Mouse (Mus musculus): ENCODE measurements around the gene Smyd1. TPM values are rescaled to one million over a fixed set of nuclear protein-coding genes. Genes with fewer than 3 reads are reported as not detected.
"Not testable (repeated sequence)": the region's sequence is repeated elsewhere in the genome, so short reads cannot be mapped to it uniquely, and the experiment has no call there.

Gene Smyd1
- total RNA-seq (2021) (under 1 TPM in 1 of 2 experiments, not detected in 1; 0.41 TPM), polyA plus RNA-seq (2012; rRNA removed) (0.09 TPM in 2 replicates)
- long read RNA-seq: 0 reads

DNA sequence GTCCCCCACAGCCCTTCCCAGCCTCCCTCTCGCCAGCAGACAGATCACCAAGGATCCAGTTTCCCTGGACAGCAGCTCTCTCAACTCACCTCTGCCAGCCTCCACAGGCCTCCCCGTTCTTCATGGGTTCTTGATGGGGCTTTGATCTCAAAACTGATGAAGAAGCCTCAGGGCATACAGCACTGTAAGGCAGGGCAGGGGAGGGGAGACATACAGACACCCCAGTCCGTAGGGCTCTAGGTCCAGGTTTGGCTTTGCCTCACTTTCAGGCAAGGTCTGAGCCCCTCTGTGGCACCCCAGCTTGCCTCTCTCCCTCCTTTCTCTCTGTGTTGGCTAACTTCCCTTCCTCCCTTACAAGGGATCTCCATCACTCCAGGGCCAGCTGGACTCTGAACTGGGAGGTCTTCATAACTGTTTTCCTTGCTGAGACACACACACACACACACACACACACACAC is at the start of gene Smyd1:
TSS of gene Smyd1 (minus strand) at position 408 of the 458 bp plus-strand sequence.
- DNase-seq: no peak

DNA sequence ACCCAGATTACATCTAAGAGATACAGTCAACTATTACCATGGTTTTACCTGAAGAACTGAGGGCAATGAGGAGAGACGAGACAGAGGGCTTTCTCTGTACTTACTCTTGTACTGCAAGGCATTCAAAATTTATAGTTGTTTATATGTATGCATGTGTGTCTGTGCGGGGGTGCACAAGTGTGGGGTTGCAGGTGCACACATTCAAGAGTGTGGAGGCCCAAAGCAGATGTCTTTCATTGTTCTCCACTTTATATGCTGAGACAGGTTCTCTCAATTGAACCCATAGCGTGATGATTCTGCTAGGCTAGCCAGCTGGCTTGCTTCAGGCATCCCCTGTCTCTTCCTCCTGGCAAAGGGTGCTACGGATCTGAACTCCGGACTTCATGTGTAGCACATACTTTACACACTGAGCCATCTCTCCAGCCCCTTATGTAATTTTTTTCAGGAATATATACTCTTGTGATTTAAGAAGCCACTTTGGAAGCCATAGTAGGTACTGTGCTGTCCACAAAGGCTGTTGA is 49.1 kb upstream of the Smyd1 start:
- no peak for DNase-seq

DNA sequence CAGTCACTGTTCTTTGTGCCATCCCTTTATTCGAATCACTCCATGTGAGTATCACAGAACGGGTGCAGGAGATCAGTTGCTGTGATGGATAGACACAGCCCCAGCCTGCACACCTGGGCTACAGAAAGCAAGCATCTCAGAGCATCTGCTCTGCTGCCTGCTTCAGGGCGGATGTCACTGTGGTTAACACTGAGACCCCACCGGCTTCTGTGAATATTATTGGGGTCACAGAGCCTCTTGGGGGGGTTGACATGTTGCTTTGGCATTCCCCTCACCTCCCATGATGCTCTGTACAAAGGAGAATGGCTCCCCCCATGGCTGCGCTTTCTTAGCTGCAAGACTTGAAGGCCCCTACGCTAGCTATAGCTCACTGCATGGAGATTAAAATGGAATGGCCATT is 47.4 kb upstream of the Smyd1 start:
- DNase-seq: no peak

DNA sequence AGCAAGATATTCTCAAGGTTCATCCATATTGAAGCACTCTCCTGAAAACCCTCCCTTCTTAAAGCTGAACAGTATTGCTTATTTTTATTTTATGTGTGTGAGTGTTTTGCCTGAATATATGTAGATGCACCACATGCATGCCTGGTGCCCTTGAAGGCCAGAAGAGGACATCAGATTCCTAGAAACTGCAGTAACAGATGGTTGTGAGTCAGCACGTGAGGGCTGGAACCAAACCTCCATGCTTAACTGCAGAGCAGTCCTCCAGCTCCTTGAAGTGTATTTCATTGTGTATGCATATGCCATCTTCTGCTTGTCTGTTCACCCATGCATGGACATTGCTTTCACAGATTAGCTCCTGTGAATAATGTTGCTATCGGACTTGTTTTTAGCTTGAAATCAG is 42.0 kb upstream of the Smyd1 start:
- DNase-seq: no peak

DNA sequence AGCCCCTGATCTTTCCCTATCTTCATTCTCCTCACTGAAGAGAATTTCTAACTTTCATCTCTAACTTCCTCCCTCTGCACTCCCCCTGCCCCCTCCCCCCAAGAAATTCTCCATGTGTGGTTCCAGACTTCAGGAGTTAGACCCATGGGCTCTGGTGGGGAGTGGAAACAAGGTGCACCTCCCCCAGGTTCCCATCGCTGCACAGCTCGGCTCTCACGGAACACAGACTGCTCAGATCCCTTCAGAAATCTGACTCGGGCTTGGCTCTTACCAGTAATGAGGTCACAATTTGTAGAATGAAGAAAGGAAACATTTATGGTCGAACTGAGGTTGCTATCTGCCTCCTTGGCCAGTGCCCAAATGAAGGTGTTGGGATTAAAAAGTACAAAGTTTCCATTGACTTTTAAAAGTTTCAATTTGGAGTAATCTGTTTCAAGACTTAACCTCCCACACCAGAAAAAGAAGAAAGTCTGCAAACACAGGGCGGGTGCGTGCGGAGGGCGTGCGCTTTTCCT is 39.2 kb upstream of the Smyd1 start:
- DNase-seq: no peak

DNA sequence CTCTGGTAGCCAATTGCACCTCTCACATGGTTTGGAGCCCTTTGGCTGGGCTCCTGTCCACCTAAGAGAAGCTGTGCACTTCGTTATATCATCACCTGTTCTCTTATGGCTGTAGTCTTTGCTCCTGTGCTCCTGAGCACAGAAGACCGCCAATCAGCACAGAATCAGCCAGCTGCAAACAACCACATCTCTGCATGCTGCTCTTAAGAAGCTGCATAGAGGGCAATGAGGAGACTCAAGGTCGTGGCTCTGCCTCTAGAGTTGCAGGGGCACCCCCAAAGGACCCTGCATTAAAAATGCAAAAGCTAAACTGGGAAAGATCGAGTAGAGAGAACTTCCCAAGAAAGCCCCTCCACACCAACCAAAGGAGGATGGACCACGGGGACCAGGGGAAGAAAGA is 38.7 kb upstream of the Smyd1 start:
- DNase-seq: no peak

DNA sequence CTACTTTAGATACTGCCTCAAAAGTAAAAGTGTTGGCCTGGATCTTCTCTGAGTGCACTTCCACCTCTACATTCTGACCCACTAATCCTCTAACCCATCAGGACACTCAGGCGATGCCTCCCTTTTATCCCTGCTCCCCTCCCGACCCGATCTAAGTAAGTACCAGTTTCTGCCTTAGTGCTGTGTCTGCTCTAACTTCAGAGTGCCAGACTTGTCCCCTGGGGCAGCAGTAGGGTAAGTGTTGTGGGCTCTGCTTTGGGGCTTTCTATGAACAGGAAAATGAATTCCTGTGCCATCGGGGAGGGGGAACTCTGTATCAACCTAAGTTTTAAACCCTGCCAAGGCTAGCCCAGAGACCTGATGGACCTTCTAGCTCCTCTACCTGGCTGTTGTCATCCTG is 38.2 kb upstream of the Smyd1 start:
- DNase-seq: no peak

DNA sequence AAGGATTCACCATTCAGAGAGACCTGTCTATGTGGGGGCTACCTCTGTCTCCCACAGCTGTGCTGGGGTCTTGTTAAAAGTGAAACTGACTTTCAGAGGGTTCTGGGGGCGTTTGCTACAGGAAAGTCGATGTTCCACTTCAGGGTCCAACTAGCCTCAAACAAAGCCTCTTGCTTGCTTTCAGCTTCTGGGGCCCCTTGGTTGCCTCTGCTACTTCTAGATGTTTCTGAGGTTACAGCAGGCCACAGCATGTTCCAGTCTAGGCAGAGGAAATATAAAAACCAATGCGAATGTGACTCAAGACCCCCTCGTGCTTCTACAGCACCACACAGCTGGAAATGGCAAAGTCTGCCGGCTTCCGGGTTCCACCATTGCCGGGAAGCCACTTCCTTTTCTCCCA is 35.5 kb upstream of the Smyd1 start:
- no peak for DNase-seq

DNA sequence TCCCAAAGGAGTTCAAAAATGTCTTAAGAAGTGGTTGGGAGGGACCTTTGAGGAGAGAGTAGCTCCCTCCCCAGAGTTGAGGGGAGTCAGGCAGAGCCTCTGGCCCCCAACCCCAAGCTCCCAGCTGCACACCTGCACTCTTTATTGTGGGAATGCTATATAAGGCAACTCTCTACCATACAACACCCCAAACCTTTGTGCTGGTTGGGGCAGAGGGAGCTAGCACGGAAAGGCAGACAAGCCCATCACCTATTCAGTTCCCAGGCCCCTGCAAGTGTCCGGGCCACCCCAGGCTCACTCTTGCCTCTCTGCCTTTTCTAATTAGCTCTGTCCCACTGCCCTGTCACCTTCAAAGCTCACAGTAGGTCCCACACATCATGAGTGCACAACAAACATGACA is 31.7 kb upstream of the Smyd1 start:
- DNase-seq: no peak

DNA sequence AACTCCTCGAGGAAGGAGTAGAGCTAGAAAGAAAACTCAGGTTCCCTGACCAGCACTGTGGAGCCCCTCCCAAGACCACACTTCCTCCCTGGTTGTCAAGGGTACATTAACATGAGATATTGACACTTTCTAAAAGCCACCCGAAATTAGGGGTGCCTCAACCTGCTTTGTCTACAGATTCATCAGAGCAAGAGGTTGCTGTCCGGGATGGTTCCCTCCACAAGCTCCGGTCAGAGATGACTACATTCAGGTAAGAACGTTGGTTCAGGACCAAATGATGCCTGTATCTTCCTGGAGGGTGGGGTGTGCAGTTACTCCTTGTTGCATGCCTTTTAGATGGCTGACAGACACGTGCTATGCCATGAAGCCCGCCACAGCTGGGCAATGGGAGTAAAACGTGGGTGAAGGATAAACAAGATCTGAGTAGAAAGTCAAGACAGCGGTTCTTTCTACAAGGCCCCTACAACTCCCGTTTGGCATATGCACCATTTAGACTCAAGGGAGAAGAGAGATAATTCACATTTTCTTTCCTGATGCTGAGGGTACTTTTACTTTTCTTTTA is 30.9 kb upstream of the Smyd1 start:
- DNase-seq: no peak

DNA sequence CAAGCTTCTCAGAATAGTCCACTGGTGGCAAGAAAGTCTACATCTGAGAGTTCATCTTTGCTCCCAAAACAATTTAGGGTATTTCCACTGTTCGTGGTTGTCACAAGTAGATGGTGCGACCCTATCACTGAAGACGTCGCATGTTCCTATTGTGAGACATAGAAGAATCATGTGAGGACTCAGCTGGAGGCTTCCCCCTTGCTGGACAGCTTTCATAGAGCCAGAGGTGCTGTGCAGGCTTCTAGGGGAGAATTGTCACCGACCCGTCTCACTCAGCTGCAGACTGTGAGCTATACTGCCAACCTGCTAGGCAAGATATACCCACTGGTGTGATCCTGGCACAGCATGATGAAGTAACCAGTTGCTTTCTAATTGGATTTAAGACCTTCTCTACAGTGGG is 30.2 kb upstream of the Smyd1 start:
- DNase-seq: no peak

DNA sequence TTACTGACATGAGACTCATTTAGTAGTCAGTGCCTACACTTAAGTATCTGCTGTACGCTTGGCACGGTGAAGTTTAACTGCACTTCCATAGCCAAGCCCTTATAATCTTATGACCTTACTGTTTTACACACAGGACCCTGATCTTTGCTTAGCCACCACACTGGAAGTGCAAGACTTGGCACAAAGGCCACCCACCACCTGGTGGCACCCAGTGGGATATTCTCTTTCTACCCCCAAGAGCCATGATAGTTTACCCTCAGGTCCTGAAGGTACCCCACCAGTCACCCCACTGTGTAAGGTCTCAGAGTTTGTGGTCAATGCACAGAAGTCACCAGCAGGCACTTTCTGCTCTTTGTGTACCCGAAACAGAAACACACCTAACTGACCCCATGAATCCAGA is 29.2 kb upstream of the Smyd1 start:
- no peak for DNase-seq

DNA sequence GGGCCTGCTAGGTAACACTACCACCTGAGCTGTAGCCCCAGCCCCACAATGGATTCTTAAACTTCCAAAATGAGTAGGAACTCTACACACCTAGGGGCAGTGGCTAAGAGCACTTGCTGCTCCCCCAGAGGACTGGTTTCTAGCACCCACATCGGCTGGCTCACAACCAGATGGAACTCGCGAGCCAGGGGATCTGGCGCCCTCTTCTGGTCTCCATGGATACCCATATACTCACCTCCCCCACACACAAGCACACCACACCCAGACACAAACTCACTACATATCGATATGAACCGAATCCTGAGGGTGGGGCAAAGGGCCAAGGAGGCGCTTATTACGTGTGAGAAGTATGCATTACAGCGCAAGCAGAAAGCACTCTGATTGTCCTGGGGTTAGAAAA is 26.0 kb upstream of the Smyd1 start:
- DNase-seq: no peak

DNA sequence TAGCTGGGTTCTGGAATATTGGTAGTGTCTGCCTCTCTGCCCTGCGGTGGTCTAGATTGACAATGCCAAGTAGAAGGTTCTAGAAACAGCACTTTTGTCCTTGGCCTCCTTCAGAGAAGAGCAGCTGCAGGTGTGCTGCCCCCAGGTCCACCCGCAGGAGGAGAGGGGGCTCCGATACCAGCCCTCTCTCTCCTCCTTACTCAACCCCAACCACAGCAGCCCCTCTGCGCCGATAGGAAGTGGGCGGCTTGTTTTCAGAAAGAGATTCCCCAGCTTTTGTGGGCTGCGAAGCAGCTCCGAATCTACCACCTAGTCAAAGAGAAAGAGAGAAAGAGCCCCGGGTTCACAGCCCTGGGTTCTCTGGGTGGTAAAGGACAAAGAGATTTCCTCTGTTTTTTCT is 19.1 kb upstream of the Smyd1 start:
- DNase-seq: no peak

DNA sequence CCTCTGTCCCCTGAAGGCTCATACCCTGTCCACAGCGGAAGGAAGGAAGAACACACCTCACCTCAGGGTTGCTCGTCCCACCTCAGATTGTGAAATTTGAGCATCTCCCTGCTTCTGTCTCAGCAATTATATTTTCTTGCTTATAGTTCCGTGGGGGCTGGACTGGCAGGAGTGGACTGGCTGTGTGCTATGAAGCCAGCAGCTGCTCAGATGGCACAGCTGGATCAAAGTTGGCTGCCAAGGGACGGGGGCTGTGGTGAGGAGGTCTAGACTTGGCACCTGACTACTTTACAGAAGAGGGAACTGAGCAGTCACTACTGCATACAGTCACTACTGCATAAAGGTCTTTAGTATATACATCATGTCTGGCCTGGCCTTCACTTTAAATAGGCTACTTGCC is 17.3 kb upstream of the Smyd1 start:
- DNase-seq: no peak

DNA sequence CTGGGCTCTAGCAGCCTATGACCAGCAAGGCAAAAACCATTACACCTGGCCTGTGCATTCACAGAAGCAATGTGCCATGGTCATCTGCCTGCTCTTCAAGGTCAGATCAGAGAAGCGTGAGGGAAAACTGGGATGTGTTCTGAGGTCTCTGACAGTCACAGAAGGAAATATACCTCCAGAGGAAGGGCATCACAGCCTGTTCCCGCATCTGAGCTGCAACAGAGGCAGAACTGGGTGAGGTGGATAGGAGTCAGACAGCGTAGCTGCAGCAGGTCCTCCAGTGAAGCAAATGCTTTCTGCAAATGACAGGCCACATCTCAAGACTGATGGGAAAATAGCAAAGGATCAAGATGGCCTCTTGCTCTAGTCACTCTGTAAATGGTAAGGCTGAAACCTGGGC is 16.9 kb upstream of the Smyd1 start:
- no peak for DNase-seq

DNA sequence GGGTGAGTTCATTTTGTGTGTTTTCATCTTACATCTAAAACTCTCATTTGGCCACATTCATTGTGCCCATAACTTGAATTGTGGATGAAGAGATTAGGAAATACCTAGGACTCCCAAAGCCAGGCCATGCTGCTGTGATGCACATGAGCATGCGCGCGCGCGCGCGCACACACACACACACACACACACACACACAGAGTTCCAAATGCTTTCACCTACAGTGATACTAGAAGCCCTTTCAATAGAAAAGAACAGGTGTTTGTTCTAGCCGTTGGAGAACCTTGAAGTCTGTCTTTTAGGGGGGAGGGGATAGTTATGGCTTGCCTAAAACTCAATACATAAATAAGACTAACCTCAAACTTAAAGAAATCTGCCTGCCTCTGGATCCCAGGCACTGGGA is 15.6 kb upstream of the Smyd1 start:
- DNase-seq: no peak

DNA sequence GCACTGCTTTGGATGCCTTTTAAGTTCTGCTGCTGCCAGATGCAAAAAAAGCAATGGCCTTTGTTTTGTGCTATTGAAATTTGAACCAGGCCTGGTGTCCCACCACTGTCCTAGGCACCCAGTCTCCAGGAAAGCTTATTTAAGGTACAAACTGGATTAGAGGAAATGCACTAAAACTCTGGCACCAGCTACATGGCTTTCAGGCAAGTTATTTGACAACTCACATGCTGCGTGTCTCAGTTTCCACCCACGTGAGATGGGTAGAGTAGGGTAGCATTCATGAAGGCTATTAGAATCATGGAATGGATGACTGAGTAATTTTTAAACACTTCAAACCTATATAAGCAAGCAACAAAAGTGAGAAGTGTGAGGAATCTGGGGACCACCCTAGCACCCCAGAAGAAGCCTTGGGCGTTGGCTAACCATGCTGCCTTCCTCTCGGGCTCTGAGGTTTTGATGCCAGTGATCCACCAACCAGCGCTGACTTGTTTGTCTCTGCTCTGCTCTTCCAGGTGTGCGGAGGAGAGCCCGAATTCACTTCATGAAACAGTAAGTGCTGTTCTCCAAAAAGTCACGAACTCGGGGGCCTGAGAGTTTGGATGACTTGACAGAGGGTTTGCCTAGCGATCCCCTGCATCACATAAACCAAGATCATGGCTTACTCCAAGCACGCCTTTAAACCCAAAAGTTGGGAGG is 11.7 kb upstream of the Smyd1 start:
- DNase-seq: no peak

DNA sequence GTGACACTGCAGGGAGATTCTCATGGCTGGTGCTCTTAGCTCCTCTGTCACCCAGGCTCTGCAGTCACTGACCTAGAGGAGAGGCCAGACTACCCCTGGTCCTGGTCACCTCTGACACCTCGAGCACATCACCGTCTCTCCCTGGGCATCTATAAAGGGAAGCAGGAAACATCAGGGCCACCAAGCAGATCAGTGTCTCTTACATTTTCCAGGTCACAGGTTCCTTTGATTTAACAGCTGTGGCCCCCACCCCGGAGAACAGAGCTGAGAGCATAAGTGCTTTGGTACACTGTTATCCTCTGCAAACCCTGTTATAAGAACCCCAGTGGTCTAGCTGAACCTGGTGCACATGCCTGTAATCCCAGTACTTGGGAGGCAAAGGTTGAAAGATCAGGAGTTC is 11.0 kb upstream of the Smyd1 start:
- no peak for DNase-seq

DNA sequence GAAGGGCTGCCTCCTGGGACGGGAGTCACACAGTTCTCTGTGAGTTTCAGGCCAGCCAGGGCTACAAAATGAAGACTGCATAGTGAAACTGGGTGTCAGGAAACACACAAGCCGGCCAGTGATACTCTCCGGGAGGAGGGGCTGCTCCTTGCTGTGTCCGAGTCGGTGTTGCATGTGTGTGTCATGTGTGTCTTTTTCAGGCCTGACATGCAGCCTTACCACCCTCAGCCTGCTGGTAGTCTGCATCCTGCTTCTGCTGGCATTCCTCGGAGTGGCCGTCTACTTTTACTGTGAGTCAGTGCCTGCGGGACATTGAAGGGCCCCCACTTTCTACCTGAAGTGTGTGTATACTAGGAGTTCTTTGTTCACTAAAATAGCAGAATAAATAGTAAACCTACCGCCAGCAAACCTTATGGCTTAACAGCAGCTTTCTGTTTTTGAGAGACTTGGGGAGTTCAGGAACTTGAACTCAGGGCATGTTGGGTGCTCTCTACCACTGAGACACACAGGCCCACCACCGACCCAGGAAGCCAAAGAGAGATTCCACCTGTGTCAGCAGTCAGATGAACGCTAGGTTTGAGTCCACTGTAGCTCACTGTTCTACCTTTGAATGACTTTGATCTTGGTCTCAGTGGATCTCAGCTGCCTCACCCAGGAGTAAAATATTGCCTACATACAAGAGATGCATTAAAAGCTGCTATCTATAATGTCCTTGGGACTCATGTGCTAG is 10.4 kb upstream of the Smyd1 start:
- no peak for DNase-seq

DNA sequence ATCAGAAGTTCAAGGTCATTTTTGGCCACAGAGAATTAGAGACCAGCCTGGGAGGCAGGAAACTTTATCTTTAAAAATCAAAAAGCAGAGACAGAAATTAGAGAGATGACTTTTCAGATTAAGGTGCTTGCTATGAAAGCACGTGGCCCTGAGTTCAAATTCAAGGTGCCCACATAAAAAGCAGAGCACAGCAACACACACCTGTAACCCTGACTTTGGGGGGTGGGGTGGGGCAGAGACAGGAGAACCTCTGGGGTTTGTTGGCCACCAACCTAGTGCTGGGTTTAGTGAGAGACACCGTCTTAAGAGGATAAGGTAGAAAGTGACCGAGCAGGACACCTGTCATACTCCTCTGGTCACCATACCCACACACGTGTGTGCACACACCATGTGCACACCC is 9.5 kb upstream of the Smyd1 start:
- DNase-seq: not testable (repeated sequence)

DNA sequence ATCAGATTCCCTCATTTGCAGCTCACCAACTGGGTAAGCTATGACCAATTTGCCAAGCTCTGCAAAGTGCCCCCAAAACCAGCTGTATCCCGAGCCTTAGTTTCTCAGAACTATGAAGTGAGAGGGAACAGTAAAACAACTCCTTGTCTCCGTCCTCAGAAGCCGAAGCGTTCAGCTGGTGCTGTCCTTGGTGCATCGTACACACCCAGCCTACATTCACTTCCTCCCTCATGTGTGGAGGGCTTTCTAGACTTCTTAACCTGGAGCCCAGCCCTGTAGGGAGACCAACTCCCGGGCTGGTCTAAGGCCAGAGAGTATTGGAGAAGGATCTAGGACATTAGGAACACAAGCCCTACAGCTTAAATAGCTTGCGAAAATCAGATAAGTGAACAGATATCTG is 8.5 kb upstream of the Smyd1 start:
- DNase-seq: no peak

DNA sequence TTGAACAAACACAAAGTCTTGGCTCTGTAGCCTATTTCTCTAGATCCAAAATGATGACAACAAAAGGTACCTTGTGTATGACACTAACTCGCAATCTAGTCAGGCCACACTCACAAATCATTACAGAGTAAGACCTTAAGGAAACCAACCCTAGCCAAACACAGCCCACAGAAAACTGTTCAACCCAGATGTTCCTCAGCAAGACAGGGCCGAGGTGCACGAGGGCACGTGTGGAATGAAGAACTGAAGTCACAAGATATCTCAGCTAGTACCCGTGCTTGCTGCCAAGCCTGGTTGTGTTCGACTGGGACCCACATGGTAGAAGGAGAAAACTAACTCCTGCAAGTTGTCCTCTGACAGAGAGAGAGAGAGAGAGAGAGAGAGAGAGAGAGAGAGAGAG is 7.8 kb upstream of the Smyd1 start:
- no peak for DNase-seq

All from adrenal gland, adult 2 months (tissue).